Mouse (Mus musculus): ENCODE measurements around the gene Tst.

Tst gene

DNA sequence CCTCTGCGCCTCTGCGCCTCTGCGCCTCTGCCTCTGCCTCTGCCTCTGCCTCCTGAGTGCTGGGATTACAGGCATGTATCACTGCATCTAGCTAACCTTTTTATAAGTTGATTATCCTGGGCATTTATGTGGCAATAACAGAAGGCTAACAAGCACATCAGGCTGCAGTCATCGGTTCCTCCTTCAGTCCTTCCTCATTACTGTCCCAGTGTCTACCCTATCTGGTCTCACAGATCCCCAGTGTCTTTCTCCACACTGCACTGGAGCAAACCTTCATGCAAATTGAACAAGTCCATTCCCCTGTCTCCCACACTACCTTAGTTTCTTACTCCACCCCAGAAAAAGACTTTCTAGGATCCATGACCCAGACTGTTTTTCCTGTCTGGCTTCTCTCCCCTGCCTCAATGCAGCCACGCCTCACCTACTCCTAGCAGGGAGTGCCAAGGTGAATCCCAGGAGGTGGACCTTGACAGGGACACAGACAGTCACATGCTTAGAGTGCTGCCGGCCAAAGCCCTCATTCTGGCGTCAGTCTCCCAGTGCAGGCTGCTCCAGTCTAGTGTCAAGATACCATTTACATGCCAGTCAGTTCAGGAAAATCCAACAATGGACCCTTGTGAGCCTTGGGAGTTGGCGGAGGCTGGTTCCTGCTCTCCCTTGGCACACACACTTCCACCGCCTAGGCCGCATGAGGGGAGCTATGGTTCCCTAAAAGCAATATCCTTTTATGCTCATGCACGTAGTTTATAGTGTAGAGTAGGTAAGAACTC lies 22.1 kb downstream of the Tst start:
- peak; percentile 86 for DNase-seq

DNA sequence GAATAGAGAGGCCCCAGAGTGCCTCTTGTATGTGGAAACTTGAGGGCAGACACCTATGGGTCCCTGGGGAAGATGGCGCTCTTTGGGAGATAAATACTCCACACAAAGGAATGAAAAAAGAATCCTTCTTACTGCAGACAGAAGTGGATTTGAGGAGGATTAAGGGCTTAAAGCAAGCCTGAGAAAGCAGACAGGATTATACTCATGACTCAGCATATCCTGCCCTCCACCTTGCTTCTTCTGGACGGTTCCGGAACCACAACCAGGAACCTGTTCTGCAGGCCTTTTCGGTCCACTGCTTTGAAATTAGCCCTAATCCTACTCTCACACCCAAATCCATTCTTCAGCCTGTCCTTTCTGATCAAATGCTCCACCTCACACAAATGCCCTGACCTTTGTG lies 23.6 kb downstream of the Tst start:
- peak; percentile 29 for DNase-seq

DNA sequence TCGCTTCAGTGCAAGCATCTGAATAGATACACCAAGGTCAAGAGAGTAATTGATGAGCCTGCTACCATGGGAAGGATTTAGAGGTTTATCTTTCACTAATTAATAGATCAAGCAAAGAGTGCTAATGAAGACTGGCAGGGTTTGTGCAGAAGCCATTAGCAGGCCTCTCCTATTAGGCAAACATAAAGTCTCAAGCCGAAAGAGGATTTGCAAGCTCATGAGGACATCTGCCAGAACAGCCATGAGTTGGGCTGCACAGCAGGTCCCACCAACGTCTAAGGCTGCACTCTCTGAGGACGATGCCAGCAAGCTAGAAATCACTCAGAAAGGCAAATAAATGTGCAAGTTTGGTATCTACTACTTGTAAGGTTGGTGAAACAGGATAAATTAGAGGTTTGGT lies 25.0 kb downstream of the Tst start:
- no peak for DNase-seq

DNA sequence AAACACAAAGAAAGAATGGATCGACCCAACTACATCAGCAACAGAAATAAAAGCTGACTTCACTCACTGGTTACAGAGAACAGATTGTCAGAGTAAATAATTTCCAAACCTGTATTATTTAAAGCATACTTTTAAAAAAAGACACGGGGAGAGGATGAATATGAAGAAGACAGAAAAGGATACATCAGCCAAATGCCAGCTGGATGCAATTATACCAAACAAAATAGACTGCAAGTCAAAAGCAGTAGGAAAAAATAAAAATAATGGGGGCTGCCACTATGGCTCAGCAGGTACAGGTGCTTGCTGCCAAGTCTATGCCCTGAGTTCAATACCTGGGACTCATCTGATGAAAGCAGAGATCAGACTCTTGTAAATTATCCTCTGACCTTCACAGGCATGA lies 25.5 kb downstream of the Tst start:
- no peak for DNase-seq

DNA sequence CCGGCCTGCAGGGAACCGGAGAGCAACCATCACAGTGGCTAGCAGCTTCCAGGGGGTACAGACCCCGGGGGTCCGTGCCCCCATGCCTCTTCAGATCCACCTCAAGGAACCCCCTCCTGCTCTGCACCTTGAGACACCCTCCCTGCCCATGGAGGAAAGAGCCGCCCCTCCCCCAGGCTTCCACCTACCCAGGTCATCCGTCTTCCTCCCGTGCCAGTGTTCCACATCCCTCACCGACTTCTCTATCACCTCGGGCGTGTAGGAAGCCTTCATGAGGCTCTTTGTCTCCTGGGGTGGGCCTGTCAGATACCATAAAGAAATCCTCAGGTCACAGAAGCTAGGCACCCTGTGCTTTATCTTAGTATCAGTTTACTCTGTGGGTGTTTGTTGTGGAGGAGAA lies 27.2 kb downstream of the Tst start:
- DNase-seq = no peak

DNA sequence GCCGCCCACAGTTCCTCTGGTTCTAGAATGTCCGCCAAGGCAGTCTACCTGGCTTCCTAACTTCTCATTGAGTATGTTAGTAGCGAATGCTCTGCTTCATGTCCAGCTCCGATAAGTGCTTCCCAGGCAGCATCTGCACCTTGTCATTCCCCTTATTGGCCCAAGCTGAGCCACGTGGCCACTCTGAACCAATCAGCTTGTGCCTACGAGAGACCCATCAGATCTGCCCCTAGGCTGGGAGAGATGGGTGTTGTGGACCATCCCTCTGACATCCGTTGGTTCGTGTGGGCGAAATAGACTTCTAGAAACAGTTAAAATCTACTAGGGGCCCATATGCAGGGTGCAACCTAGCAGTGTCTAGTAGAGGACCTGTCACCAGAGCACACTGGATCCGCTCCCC lies 27.8 kb downstream of the Tst start:
- no peak for DNase-seq

DNA sequence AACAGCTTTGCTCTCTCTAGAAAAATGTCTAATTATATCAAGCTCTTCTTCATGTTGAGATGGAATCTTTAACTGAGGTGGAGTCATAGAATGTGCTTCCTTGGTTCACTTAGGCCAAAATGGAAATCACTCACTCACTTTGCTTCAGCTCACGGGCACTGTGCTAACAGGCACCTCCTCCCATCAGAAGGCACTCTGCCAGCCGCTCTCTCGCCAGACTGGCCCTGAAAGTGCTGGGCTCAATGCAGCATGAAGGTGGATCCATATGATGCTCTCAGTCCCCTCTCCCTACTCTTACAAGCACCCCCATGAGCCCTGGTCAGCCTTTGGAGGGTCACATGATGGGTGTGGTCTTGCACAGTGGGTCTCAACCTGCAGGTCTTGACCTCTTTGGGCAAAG lies 31.5 kb downstream of the Tst start:
- DNase-seq = no peak

DNA sequence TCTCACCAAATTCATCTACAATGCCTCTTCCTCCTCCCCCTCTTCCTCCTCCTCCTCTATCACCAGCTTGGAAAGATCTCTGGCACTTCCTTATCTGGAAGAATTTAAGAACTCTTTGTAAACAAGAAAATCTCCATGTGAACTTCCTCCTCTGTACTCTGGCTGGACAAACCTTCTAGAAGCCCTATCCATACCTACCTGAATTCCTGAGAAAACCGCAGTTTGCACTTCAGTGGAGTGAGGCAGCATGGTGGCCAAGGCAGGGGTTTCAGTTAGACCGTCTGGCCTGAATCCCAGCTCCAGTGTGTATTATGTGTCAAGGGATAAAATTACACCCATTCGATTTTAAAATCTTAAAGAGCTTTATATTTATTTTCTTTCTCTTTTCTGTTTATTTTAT lies 32.9 kb downstream of the Tst start:
- no peak for DNase-seq

DNA sequence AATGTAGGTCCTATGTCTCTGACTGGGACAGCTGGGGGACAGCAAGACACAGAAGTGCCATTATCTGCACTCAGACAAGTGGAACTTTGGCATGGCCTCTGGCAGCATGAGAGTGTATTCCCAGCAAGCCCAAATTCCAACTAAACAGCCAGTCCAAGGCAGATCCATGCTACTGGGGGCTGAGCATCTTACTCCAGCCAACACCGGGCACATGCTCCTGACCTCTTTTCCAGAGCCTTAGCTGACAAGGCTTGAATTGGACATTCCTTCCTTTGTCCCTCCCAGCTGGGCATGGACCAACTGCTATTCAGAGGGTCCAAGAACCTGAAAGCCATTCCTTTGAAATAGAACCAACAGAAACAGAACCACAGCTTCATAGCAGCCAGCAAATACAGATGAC lies 36.1 kb downstream of the Tst start:
- no peak for DNase-seq

DNA sequence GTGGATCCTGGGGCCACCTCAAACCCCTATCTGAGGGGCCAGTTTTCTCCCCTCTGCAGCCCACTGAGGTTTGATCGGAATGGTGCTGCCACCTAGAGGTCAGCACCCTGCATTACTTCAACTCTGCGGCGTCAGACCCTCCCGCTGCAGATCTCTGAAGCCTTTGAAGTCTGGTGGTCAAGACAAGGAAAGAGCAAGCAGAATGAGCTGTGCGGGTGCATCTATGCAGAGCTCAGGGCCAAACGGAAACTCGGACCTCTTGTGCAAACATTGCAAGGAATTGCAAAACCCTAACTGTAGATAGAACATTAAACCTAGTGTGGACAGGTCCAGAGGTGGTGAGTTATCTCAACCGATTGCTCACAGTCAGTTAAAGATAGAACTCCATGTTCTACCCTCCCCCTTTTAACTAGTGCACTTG lies 36.8 kb downstream of the Tst start:
- peak; percentile 22 for DNase-seq

DNA sequence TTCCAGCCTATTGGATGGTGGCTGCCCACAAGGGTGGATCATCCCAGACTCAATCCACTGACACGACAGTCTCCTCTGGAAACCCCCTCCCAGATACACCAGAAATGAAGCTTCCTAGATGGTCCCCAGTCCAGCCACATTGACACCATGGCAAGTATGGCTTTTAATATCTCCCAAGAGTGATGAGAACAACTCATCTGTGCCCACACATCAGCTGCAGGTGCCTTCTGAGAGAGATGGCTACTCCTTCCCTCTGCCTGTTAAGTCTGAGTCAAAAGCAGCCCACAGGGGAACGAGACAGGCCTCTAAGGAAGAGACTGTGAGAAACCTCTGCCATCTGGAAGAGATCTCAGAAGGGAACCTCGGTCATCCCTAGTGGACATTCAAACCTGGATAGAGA lies 37.9 kb downstream of the Tst start:
- DNase-seq = no peak

DNA sequence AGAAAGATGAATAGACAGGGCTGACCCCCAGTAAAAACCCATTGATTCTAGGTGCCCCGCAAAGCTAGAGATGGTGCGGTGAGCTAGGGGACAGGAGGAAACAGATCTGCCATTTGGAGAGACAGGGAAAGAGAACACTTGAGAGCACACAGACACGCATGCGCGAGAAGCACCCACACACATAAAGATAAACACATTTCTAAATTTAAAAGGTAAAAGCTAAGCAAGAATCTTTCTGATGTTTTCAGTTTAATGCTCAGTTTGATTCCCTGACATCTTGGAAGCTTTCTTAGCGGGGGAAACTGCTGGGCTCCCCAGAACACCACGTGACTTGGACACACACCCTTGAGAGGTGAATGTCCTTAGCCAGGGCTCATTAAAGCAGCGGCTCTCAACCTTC lies 38.8 kb downstream of the Tst start:
- no peak for DNase-seq

DNA sequence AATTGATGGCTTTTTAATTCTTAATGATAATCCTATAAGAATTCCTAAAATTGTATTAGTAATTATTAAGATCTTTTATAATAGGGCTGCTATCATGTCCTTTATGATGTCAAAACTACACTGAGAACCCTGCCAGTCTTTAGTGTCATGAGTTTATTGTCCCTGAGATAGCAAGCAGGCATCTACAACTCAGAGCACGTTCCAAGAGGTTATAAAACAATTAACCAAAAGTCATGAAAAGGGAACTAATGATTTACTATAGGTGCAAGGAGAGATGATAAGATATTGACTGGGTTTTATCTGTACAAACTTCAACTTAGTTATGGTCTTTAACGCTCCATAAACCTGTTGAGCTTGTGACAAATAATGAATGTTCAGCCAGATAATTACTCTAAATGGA lies 39.8 kb downstream of the Tst start:
- DNase-seq = no peak

DNA sequence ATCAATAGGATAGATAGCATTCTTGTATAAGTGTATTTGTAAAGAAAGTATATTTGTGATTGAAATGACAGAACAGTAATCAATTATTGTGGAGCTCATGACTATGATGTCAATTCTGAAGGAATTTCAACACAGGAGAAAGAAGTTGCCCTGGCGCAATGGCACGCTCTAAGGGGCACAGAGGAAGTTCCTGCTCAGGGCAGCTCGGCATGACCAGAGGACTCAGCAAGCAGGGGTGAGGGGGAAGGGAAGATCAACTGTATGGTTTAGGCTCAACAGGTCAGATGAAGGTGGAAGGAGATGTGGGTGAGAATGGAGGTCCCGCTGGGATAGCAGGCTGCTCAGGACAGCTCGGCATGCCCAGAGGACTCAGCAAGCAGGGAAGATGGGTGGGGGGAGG lies 50.2 kb downstream of the Tst start:
- DNase-seq = no peak

DNA sequence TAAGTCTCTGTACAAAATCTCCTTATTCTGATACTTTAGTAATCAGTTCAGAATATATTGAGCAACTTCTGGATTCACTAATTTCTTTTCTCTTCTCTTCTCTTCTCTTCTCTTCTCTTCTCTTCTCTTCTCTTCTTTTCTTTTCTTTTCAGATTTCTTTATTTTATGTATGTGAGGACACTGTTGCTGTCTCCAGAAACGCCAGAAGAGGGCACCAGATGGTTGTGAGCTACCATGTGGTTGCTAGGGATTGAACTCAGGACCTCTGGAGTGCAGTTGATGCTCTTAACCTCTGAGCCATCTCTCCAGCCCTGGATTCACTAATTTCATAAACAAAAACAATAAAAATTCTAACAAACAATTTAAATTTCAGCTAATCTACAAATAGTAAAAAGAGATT lies 50.7 kb downstream of the Tst start:
- peak; percentile 62 for DNase-seq

DNA sequence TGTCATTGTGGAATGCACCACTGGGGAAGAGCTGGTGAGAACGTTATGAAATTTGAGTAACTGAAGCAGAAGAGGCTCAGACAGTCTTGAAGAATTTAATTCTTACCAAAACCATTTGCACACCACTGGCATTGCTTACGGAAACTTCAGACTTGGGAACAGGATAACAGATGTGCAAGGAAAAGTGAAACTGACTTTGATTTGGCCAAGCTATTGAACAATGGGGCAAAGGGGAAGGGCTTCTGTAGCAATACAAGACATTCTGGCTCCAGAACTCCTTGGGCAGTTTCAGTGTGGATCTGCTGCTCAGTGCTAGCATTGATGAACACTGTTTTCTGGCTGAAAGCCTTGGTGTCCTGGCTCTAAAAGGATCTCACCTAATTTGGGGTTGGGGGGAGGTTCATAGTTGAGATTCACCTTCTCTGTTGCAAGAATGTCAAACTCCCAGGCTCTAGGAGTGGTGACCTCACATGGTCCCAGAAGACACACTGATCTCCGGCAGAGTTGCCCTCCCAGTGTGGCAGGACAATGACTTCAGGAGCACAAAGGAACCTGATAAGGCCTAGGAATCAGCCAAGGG lies 54.0 kb downstream of the Tst start:
- DNase-seq = no peak

All from kidney, adult 9 months (tissue).